Mouse (Mus musculus): ENCODE measurements around the gene Car5a. TPM values are rescaled to one million over a fixed set of nuclear protein-coding genes. Genes with fewer than 3 reads are reported as not detected.

The Car5a gene
- polyA plus RNA-seq, 1 experiment from 2014 or later = 0.69 TPM

DNA sequence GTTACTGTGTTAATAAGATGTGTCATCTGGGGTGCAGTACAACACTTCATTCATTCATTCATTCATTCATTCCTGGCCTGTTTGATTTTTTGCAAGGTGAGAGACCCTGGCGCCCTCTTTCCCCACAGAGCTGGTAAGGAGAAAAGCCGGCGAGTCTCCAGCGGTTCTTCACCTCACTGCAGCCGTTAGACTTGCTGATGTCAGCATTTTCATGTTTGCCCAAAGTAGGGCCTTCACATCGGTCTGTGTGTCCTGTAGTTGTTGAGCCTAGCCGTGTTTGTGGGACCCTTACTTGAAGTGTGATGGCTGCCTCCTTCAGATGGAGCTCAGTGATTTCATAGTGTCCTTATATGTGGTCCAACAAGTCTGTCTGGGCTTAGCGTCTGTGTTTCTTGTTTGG, 25.5 kb upstream of the Car5a start:
- Histone ChIP-seq H3K27me3 (replicated peaks) (no peaks in the 10 kb centered on the region), H3K4me3 (no peak overlapping the region), H3K9ac (no peak overlapping the region), H3K4me1 (peaks cover 51% of the 10 kb centered on the region), H3K36me3 (peaks cover 24% of the 10 kb centered on the region), H3K4me2 (no peak overlapping the region), H3K9me3 (replicated peaks) (no peaks in the 10 kb centered on the region), H3K27ac (no peak overlapping the region)
- WGBS (ENCODE audit: insufficient replicate concordance) = 82% methylated on average over 8 of the region's 8 CpGs
- ATAC-seq = no peak

DNA sequence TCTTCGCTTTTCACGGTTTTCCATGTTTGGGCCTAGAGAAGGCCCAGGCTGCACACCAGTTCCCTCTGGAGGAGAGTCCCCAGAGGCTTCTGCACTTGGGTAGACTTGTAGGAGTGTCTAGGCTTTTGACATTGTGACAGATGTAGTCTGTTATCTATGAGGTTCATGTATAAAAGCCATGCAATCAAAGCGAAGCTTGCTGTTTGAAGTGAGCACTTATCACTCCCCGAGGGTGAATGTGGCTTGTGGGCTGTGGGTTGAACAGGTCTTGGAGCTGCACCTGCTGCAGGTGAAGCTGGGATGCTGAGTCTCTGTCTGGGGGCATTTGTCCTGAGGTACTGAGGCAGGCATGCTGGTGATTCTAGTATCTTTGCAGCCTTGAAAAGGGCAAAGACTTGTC, 23.8 kb upstream of the Car5a start:
- Histone ChIP-seq H3K4me3 (no peak overlapping the region), H3K27ac (no peak overlapping the region), H3K27me3 (replicated peaks) (no peaks in the 10 kb centered on the region), H3K4me1 (peaks cover 57% of the 10 kb centered on the region), H3K36me3 (peaks cover 16% of the 10 kb centered on the region), H3K9me3 (replicated peaks) (no peaks in the 10 kb centered on the region), H3K9ac (no peak overlapping the region), H3K4me2 (no peak overlapping the region)
- WGBS (ENCODE audit: insufficient replicate concordance) = 45% methylated on average over 4 of the region's 4 CpGs
- ATAC-seq = peak; percentile 60

DNA sequence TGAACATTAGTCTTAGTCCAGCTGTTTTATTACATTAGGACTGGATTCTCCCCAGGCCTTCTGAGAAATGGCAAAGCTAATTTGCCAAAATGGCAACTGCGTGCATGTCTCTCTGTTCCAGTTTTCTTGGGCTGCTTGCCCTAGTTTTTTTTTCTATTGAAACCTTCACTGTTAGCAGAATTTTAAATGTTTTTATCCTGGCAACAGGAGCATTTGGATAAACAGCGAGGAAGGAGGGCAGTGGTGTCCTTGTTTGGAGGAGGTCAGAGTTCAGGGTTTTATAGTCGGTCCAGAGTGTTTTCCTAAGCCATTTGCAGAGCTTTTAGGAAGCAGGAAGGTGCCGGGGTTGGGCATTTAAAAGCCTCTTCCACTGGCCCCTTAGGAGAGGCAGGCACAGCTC, 23.3 kb upstream of the Car5a start:
- H3K4me1 ChIP-seq = peaks cover 60% of the 10 kb centered on the region
- H3K9ac ChIP-seq = no peak overlapping the region
- ATAC-seq = no peak
- H3K4me3 ChIP-seq = no peak overlapping the region
- peaks cover 18% of the 10 kb centered on the region for H3K36me3 ChIP-seq
- no peak overlapping the region for H3K27ac ChIP-seq
- no peaks in the 10 kb centered on the region for H3K27me3 ChIP-seq (replicated peaks)
- no peaks in the 10 kb centered on the region for H3K9me3 ChIP-seq (replicated peaks)
- 69% methylated on average over 4 of the region's 4 CpGs for WGBS (ENCODE audit: insufficient replicate concordance)
- H3K4me2 ChIP-seq = no peak overlapping the region

DNA sequence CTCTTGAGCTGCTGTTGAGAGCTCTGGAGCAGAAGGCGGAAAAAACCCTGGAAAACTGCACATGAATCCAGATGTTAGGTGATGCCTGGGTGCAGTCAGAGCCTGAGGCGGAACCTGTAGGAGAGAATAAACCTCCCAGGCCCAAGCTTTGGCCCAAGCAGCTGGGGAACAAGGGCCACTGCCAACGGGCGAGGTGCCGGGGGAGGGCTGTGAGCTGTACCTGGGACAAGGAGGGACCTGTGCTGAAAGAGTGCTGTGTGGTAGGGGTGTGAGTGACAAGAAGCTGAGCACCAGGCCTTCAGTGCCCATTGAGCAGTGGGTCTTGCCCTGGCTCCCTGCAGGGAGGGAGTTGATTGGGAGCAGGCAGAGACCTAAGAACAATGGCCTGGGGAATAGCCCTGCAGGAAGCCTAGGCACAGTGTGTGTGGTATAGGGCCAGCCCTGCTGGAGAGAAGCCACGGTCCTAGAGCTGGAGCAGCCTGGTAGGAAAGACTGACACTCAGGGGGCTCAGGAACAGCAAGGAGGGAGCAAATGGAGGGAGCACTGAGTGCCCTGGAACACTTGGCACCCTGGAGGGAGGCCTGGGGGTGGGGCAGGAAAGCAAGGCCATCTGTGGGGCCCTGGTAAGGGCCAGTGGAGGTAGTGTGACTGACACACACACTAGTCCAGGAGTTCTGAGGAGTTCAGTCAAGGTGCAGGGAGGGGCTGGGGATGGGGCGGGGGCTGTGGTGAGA, 22.2 kb upstream of the Car5a start:
- peaks cover 15% of the 10 kb centered on the region; the same call in 1 of the 2 replicates for H3K36me3 ChIP-seq
- H3K27me3 ChIP-seq (replicated peaks) = no peaks in the 10 kb centered on the region
- peaks cover 70% of the 10 kb centered on the region for H3K4me1 ChIP-seq
- WGBS (ENCODE audit: insufficient replicate concordance) = 64% methylated on average over 7 of the region's 7 CpGs
- peak; percentile 30; the same call in 1 of the 2 replicates for ATAC-seq
- no peak overlapping the region for H3K27ac ChIP-seq
- H3K9me3 ChIP-seq (replicated peaks) = no peaks in the 10 kb centered on the region
- H3K9ac ChIP-seq = 0 out of 2 replicates have a peak overlapping the region, but pooled peaks have one; percentile 15
- no peak overlapping the region for H3K4me3 ChIP-seq
- H3K4me2 ChIP-seq = no peak overlapping the region

DNA sequence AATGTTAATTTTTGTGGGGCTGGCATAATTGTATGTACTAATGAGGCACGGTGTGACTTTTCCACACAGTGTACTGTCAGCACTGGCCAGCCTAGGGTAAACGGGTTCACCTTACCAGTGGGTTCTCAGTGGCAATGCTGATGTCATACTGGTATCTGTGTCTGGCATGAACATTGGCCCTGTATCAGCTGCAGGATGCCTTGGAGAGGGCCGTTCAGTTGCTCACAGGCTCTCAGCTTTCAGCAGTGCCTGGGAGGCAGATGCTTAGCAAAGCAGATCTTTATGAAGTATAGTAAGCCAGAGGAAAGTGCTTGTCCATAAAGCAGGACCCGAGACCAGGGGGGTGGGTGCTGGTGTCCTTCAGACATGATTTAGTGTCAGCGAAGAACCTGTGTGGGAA, 21.4 kb upstream of the Car5a start:
- H3K4me3 ChIP-seq = no peak overlapping the region
- ATAC-seq = no peak
- H3K4me2 ChIP-seq = no peak overlapping the region
- WGBS (ENCODE audit: insufficient replicate concordance) = 80% methylated on average over 5 of the region's 5 CpGs
- H3K27ac ChIP-seq = no peak overlapping the region
- no peak overlapping the region for H3K9ac ChIP-seq
- peaks cover 15% of the 10 kb centered on the region; the same call in 1 of the 2 replicates for H3K36me3 ChIP-seq
- no peaks in the 10 kb centered on the region for H3K9me3 ChIP-seq (replicated peaks)
- peaks cover 70% of the 10 kb centered on the region for H3K4me1 ChIP-seq
- H3K27me3 ChIP-seq (replicated peaks) = no peaks in the 10 kb centered on the region

DNA sequence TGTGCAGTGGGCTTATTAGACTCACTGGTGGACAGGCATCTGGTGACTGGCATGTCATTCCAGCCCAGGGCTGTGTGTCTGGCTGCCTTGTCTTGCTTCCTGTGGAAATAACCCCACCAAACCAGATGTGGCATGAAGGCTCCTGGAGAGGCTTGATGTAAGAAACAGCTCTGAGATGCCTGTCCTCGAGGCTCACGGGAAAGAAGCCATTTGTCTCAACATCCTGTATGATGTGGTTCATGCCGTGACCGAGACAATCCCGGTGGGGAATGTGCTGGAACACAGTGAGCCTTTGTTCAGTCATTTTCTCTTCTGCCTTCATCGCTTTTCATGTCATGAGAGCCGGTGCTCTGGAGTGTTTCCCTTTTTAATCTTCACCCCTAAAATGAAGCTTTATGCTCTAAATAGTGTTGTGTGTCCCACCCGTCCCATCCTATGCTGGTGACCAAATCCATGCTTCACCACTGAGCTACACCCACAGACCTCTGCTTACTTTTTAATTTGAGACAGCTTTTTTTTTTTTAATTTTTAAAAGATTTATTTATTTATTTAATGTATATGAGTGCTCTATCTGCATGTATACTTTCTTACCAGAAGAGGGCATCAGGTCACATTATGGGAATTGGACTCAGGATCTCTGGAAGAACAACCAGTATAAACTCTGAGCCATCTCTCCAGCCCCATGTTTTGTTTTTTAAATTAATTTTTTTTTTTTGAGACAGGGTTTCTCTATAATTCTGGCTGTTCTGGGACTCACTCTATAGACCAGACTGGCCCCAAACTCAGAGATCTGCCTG, 20.2 kb upstream of the Car5a start:
- ATAC-seq = no peak
- H3K36me3 ChIP-seq = peaks cover 16% of the 10 kb centered on the region
- H3K27me3 ChIP-seq (replicated peaks) = no peaks in the 10 kb centered on the region
- no peak overlapping the region for H3K4me2 ChIP-seq
- H3K4me1 ChIP-seq = peaks cover 72% of the 10 kb centered on the region
- H3K9ac ChIP-seq = no peak overlapping the region
- no peak overlapping the region for H3K27ac ChIP-seq
- H3K9me3 ChIP-seq (replicated peaks) = no peaks in the 10 kb centered on the region
- 83% methylated on average over 8 of the region's 8 CpGs for WGBS (ENCODE audit: insufficient replicate concordance)
- no peak overlapping the region for H3K4me3 ChIP-seq

DNA sequence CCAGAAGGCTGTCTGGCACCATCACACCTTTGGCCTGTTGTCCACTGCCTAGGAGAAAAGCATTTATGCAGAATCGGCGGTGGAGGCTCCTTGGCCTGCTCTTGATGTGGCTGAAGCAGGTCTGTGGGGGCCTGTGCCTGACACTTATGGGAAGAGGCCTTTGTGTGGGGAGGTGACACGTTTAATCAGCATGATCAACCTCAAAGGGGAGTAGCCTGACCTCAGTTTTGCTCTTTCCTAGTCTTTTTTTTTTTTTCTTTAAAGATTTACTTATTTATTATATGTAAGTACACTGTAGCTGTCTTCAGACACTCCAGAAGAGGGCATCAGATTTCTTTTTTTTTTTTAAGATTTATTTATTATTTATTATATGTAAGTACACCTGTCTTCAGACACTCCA, 18.2 kb upstream of the Car5a start:
- H3K27me3 ChIP-seq (replicated peaks) = no peaks in the 10 kb centered on the region
- WGBS (ENCODE audit: insufficient replicate concordance) = 43% methylated on average over 3 of the region's 3 CpGs
- no peaks in the 10 kb centered on the region for H3K9me3 ChIP-seq (replicated peaks)
- H3K9ac ChIP-seq = no peak overlapping the region
- peaks cover 23% of the 10 kb centered on the region for H3K36me3 ChIP-seq
- no peak overlapping the region for H3K27ac ChIP-seq
- H3K4me2 ChIP-seq = no peak overlapping the region
- no peak for ATAC-seq
- no peak overlapping the region for H3K4me3 ChIP-seq
- H3K4me1 ChIP-seq = peaks cover 72% of the 10 kb centered on the region

DNA sequence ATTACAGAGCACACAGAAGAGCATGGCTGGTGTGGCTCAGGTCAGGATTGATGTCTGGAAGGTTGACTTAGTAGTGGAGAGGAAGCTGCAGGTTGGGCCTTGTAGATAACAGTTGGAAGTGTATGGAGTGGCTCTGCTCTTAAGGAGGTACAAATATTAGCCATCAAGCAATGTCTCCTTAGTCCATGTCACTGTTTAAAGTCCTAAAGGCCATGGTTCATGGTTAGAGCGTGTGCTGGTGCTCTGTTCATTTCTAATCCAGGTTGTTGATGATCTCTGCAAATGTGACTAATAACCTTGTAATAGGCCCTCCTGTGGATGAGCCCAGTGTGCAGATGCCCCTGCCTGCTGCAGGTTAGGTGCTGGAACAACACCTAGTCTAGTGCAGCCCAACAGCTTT, 13.7 kb upstream of the Car5a start:
- WGBS (ENCODE audit: insufficient replicate concordance) = 89% methylated on average over 1 of the region's 1 CpGs
- H3K4me3 ChIP-seq = no peak overlapping the region
- no peak overlapping the region for H3K27ac ChIP-seq
- H3K27me3 ChIP-seq (replicated peaks) = no peaks in the 10 kb centered on the region
- H3K4me1 ChIP-seq = peaks cover 84% of the 10 kb centered on the region
- no peak overlapping the region for H3K9ac ChIP-seq
- ATAC-seq = no peak
- peaks cover 47% of the 10 kb centered on the region for H3K36me3 ChIP-seq
- H3K9me3 ChIP-seq (replicated peaks) = no peaks in the 10 kb centered on the region
- H3K4me2 ChIP-seq = no peak overlapping the region

DNA sequence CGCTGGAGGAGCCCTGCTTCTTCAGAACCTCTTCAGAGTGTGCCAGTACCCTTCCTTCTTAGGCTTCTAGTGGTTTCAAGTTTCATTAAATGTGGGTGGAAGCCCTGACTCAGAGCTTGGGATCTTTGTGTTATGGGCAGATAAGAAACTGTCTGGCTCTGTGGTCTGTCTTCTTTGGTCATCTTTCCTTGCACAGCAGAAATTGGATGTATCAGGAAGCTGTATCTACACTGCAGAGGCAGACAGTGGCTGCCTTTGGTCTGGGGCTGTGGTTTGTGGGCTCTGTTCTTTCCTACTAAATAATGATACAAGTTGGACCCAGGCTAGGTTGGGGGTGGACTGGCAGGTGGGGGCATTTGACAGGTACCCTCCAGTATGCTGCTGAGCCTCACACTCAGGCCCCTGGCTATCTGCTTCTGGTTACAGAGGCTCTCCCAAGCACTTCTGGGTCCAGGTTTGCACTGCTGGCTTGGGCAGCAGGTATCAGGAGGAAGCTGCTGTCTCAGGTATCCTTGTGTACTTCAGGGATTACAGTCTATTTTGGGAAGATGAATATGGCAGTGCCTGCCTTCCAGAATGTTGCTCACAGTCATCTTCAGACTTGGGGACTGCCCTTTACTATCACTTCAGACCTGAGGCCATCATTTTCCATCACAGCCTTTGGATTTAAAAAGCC, 11.3 kb upstream of the Car5a start:
- peak; percentile 67 for ATAC-seq
- 15% methylated on average over 1 of the region's 1 CpGs for WGBS (ENCODE audit: insufficient replicate concordance)
- peaks cover 85% of the 10 kb centered on the region for H3K4me1 ChIP-seq

DNA sequence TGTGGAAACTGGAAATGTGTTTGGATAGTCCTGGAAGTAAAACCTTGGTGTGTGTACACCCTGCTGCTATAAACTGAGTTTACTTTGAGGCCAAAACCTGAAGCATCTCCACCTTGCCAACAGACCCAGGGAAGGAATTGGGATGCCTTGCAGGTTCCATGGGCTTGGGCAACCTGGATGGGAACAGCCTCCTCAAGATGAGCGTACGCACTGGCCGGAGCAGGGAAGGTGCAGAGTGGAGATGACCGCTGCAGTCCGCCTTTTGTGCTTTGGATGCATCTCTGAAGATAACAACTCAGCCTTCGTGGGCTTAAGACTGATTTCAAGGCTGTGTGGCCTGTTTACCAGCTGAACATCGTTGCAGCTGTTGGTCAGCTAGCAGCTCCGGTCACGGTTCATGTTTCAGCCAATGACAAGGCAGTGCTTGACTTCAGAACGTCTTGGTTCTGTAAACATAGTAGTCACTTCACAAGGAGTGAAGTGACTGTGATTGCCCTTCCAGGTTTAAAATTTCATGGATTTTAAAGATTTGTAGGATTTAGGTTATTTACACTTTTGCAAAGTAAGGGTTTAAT, 10.4 kb upstream of the Car5a start:
- no peak overlapping the region for H3K4me3 ChIP-seq
- H3K4me1 ChIP-seq = peaks cover 79% of the 10 kb centered on the region
- H3K9me3 ChIP-seq (replicated peaks) = no peaks in the 10 kb centered on the region
- no peak overlapping the region for H3K9ac ChIP-seq
- H3K27ac ChIP-seq = peak overlapping the region; percentile 37
- 52% methylated on average over 10 of the region's 10 CpGs for WGBS (ENCODE audit: insufficient replicate concordance)
- no peaks in the 10 kb centered on the region for H3K27me3 ChIP-seq (replicated peaks)
- H3K36me3 ChIP-seq = peaks cover 50% of the 10 kb centered on the region
- H3K4me2 ChIP-seq = peak overlapping the region; percentile 41
- no peak for ATAC-seq

More for the DNA sequence above, 11.3 kb upstream of the Car5a start:
- H3K9me3 ChIP-seq (replicated peaks) = no peaks in the 10 kb centered on the region
- no peak overlapping the region for H3K4me3 ChIP-seq
- H3K36me3 ChIP-seq = peaks cover 55% of the 10 kb centered on the region
- H3K4me2 ChIP-seq = peak overlapping the region; percentile 41
- no peaks in the 10 kb centered on the region for H3K27me3 ChIP-seq (replicated peaks)
- peak overlapping the region; percentile 72 for H3K27ac ChIP-seq
- H3K9ac ChIP-seq = no peak overlapping the region

DNA sequence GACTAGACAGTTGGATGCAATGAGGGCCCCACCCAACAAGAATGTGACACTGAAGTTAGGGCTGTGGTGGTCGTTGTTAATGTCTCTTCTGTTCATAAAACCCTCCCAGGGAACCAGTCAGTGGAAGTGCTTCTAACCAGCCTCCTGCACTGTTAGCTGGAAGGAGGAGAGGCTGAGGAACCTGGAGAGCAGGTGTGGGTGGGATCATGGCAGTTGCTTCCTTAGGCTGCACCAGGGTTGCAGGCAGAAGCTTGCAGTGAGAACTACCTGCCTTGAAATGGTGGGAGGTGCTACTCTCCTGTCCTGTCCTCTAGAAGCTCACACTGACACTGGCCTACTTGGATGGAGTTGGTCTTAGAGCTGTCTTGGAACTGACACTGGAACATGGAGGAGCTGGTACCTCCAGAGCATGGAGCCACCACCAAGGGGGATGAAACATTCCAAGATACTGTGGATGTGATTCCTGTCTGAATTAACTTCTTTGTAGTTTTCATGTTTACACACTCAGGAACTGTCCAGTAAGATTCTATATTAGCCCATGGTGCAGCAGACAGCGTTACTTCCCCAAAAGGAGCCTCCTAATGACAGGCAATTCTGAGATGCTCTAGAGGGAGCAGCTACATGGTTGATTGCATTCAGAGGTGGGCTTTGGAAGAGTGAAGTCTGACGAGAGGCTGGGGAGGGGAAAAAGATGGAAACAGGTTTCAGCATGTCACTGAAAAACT, 9.3 kb upstream of the Car5a start:
- no peak for ATAC-seq
- Histone ChIP-seq H3K27me3 (replicated peaks) (no peaks in the 10 kb centered on the region), H3K9me3 (replicated peaks) (no peaks in the 10 kb centered on the region), H3K4me1 (peaks cover 87% of the 10 kb centered on the region), H3K4me2 (no peak overlapping the region), H3K27ac (peak overlapping the region; percentile 46), H3K9ac (no peak overlapping the region), H3K4me3 (no peak overlapping the region), H3K36me3 (peaks cover 48% of the 10 kb centered on the region)
- WGBS (ENCODE audit: insufficient replicate concordance) = 46% methylated on average over 3 of the region's 3 CpGs

Data from liver, embryonic 12.5 days (tissue).